Mouse (Mus musculus): ENCODE measurements at regions not wholly inside any gene's neighbourhood (a gene's known extent, or its start where the extent isn't known, plus 50 kb on each side); places are given as distances from the start of the nearest gene placed in this dataset.

- DNase-seq (ENCODE audit: low spot score) = no peak
These were observed 832.7 kb upstream of the Fam160b2 start for GRCm38 (mm10) chr14:71432364-71432763.

Data from T-cell, adult 2 months (primary cell).